Mouse (Mus musculus): ENCODE data around the gene Zbtb45. TPM values are rescaled to one million over a fixed set of nuclear protein-coding genes. Genes with fewer than 3 reads are reported as not detected.
A peak's percentile ranks its signal among the peaks of the same experiment; 100 is the strongest.

The Zbtb45 gene
- polyA plus RNA-seq, 1 experiment = 7.7 TPM

DNA sequence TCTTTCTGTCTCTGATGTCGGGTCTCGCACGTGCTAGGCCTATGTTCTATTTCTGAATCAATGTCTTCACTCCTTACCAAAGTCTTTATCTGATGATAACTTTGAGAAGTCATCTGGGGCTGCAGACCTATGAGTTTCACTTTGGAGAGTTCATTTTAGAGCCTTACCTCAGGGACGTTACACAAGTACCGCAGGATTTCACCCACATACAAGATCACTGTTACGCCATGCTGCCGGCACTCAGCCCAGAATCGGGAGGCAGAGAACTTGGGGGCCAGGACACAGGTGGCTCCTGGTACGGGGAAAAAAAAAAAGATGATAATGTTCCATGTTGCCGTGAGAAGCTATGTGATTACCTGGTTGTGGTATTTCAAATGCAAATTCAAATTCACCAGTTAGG is 16.7 kb downstream of the Zbtb45 start:
- H3K9me3 ChIP-seq (ENCODE audit: control insufficient read depth, low read length) = no peaks in the 10 kb centered on the region

DNA sequence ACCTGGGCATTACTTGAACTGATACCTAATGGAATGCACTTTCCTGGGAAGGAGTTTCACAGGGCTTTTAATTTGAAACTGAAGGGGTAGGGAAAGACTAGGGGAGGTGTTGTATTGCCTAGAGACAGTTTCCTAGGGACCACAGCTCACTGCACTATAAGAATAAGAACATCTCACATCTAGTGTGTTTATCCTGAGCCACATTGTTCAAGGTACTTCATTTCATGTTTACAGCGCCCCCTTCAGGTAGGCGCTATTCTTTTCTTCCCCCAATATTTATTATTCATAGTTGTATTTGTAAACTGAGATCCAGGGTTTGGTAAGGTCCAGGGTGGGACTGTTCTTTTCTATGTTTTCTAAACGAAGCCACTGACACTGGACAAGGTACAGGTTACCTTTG is 17.6 kb downstream of the Zbtb45 start:
- no peaks in the 10 kb centered on the region for H3K9me3 ChIP-seq (ENCODE audit: control insufficient read depth, low read length)
- H3K36me3 ChIP-seq (ENCODE audit: control insufficient read depth) = no peaks in the 10 kb centered on the region; the same call in 1 of the 2 replicates
- H3K27me3 ChIP-seq (ENCODE audit: control insufficient read depth) = peaks cover 7% of the 10 kb centered on the region
- H3K4me3 ChIP-seq (replicated peaks) = no peak overlapping the region
- no peak for TF ChIP-seq TAL1 (IDR thresholded peaks at IDR 0.05; ENCODE audit: low read length)
- TF ChIP-seq GATA1 (IDR thresholded peaks at IDR 0.05; ENCODE audit: low read length) = no peak
- peaks cover 34% of the 10 kb centered on the region for H3K4me1 ChIP-seq (ENCODE audit: control insufficient read depth)

More for the DNA sequence above, 16.7 kb downstream of the Zbtb45 start:
- Histone ChIP-seq H3K4me1 (ENCODE audit: control insufficient read depth) (peaks cover 25% of the 10 kb centered on the region), H3K36me3 (ENCODE audit: control insufficient read depth) (no peaks in the 10 kb centered on the region; the same call in 1 of the 2 replicates), H3K27me3 (ENCODE audit: control insufficient read depth) (peaks cover 10% of the 10 kb centered on the region), H3K4me3 (replicated peaks) (no peak overlapping the region)
- TF ChIP-seq GATA1 (IDR thresholded peaks at IDR 0.05; ENCODE audit: low read length) (no peak), TAL1 (IDR thresholded peaks at IDR 0.05; ENCODE audit: low read length) (no peak)

DNA sequence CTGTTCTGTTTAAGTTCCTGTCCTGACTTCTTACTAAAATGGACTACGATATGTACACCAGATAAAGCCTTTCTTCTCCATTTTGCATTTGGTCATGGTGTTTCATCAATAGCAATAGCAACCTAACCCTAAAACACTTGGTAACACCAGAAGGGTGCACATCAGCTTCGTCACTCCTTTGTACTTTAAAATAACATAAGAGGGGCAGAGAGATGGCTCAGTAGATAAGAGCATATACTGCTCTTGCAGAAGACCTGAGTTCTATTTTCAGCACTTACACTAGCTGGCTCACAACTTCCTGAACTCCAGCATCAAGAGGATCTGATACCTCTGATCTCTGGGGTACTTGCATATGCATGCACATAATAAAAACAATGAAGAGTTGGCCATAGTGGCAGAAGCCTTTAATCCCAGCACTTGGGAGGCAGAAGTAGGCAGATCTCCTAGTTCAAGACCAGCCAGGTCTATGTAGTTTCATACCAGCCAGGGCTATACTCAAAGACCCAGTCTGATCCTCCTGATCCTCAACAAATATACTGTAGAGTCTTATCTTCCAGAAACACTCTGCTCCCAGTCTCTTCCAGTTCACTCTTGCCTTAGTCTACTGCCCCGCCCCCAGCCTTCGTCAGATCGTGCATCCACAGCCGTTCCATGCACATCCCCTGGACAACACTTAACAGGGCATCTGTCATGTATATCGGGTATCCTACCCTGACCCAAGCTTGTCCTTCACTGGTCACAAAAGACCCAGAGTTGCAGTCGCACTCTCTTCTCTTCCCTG is 22.2 kb downstream of the Zbtb45 start:
- Histone ChIP-seq H3K4me1 (ENCODE audit: control insufficient read depth) (peaks cover 70% of the 10 kb centered on the region), H3K27me3 (ENCODE audit: control insufficient read depth) (peaks cover 3% of the 10 kb centered on the region; the same call in 1 of the 2 replicates), H3K4me3 (replicated peaks) (no peak overlapping the region), H3K9me3 (ENCODE audit: control insufficient read depth, low read length) (peaks cover 9% of the 10 kb centered on the region), H3K36me3 (ENCODE audit: control insufficient read depth) (peaks cover 22% of the 10 kb centered on the region)
- no peak for TF ChIP-seq TAL1 (IDR thresholded peaks at IDR 0.05; ENCODE audit: low read length)
- peak; percentile 77 for TF ChIP-seq GATA1 (IDR thresholded peaks at IDR 0.05; ENCODE audit: low read length)

DNA sequence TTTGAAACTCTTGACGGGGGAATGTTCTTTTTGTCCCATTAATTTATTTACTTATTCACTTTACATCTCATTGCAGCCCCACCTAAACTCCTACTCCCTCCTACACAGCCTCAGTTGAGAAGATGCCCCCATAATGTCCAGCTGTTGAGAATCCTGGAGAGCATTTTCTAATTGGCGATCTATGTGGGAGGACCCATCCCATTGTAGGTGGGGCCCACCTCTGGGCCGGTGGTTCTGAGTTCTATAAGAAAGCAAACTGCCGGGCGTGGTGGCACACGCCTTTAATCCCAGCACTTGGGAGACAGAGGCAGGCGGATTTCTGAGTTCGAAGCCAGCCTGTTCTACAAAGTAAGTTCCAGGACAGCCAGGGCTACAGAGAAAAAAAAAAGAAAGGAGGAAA is 22.9 kb downstream of the Zbtb45 start:
- TF ChIP-seq GATA1 (IDR thresholded peaks at IDR 0.05; ENCODE audit: low read length) (no peak), TAL1 (IDR thresholded peaks at IDR 0.05; ENCODE audit: low read length) (no peak)
- H3K4me1 ChIP-seq (ENCODE audit: control insufficient read depth) = peaks cover 66% of the 10 kb centered on the region

DNA sequence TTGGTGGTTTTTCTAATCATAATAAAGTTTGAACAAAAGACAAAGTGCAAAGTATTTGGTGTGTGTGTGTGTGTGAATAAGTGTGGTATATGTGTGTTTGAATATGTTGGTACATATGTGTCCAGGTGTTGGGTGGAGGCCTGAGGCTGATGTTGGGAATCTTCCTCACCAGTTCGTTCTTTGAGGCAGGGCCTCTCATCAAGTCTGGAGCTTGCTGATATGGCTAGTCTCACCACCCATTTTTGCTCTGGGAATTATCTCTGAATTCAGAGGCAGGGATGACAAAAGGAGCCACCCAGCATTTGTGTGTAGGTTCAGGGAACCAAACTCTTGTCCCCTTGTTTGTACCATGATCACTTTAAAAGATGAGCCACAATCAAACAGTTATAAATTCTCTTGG is 24.1 kb downstream of the Zbtb45 start:
- TF ChIP-seq TAL1 (IDR thresholded peaks at IDR 0.05; ENCODE audit: low read length) (peak; percentile 54; the same call in 2 of the 3 replicates), GATA1 (IDR thresholded peaks at IDR 0.05; ENCODE audit: low read length) (no peak)
- H3K4me1 ChIP-seq (ENCODE audit: control insufficient read depth) = peaks cover 62% of the 10 kb centered on the region
- no peaks in the 10 kb centered on the region for H3K27me3 ChIP-seq (ENCODE audit: control insufficient read depth)
- peaks cover 35% of the 10 kb centered on the region for H3K36me3 ChIP-seq (ENCODE audit: control insufficient read depth)
- H3K4me3 ChIP-seq (replicated peaks) = no peak overlapping the region
- H3K9me3 ChIP-seq (ENCODE audit: control insufficient read depth, low read length) = peaks cover 9% of the 10 kb centered on the region

More for the DNA sequence above, 22.9 kb downstream of the Zbtb45 start:
- H3K4me3 ChIP-seq (replicated peaks) = no peak overlapping the region
- peaks cover 29% of the 10 kb centered on the region for H3K36me3 ChIP-seq (ENCODE audit: control insufficient read depth)
- H3K27me3 ChIP-seq (ENCODE audit: control insufficient read depth) = peaks cover 3% of the 10 kb centered on the region; the same call in 1 of the 2 replicates
- peaks cover 9% of the 10 kb centered on the region for H3K9me3 ChIP-seq (ENCODE audit: control insufficient read depth, low read length)

DNA sequence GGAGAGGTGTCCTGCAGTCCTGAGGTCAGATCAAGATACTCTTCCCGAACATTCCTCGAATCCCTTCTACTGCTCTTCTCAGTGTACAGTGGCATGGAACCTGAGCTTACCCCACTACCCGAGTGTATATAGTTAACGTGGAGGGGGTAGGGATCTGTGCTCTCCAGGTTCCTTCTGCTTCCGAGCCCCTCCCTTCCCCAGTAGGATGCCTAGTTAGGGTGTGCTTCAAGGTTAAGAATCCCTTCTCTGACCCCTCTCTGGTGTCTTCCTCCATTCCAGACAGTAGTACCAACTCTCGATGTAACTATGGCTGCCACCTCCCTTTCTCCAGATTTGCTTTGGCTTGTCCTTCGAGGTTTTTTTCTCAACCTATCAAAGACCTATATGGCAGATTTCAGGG is 29.5 kb downstream of the Zbtb45 start:
- Histone ChIP-seq H3K9me3 (ENCODE audit: control insufficient read depth, low read length) (peaks cover 2% of the 10 kb centered on the region), H3K27me3 (ENCODE audit: control insufficient read depth) (no peaks in the 10 kb centered on the region), H3K4me3 (replicated peaks) (no peak overlapping the region), H3K36me3 (ENCODE audit: control insufficient read depth) (peaks cover 36% of the 10 kb centered on the region), H3K4me1 (ENCODE audit: control insufficient read depth) (peaks cover 57% of the 10 kb centered on the region)
- TF ChIP-seq GATA1 (IDR thresholded peaks at IDR 0.05; ENCODE audit: low read length) = no peak
- TF ChIP-seq TAL1 (IDR thresholded peaks at IDR 0.05; ENCODE audit: low read length) = no peak

DNA sequence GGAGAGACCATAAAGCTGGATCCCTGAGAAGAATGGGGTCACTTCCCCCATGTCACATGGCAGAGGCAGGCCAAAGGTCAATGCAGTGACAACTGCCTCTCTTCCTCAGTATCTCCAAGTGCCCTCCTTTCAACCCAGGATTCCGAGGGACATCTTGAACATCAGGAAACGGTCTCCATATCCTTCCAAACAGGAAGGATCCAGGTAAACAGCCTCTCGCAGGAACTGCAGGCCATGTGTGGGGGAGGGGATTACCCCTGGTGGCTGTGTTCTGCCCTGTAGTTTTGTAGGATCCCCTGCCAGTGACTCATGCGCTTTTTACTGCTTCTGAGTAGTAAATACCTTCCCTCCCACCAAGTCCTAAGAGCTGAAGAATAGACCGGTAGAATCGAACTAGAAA is 30.1 kb downstream of the Zbtb45 start:
- TF ChIP-seq TAL1 (IDR thresholded peaks at IDR 0.05; ENCODE audit: low read length) = no peak
- no peak for TF ChIP-seq GATA1 (IDR thresholded peaks at IDR 0.05; ENCODE audit: low read length)
- Histone ChIP-seq H3K9me3 (ENCODE audit: control insufficient read depth, low read length) (no peaks in the 10 kb centered on the region), H3K4me3 (replicated peaks) (no peak overlapping the region), H3K36me3 (ENCODE audit: control insufficient read depth) (peaks cover 31% of the 10 kb centered on the region), H3K4me1 (ENCODE audit: control insufficient read depth) (peaks cover 53% of the 10 kb centered on the region), H3K27me3 (ENCODE audit: control insufficient read depth) (no peaks in the 10 kb centered on the region)

DNA sequence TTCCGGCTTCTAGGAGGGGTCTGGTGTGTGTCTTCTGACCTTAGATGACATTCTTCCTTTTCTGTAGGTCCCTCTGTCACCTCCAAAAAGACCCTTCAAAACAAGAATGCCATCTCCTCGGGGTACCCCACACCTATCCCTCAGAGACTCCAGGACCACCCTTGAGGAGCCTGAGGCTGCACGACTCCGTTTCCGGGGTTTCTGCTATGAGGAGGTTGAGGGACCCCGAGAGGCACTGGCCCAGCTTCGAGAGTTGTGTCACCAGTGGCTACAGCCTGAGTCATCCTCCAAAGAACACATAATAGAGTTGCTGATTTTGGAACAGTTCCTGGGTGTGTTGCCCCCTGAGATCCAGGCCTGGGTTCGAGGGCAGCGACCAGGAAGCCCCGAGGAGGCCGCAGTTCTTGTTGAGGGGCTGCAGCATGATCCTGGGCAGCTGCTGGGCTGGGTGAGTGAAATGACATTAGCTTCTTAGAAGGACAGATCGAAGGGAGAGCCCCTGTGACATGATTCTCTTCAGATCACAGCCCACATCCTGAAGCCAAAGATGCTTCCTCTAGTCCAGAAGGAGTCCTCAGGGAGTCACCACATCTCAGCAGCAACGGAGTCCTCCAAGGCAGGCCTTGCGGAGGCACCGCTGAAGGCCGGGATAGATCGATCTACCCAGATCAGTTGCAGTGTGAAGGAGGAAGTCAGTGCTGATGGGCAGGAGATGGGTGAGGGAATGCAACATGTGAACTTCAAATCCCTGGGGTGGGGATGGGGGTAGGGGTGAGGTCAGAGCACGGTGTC is 30.7 kb downstream of the Zbtb45 start:
- Histone ChIP-seq H3K27me3 (ENCODE audit: control insufficient read depth) (no peaks in the 10 kb centered on the region), H3K36me3 (ENCODE audit: control insufficient read depth) (peaks cover 30% of the 10 kb centered on the region), H3K9me3 (ENCODE audit: control insufficient read depth, low read length) (no peaks in the 10 kb centered on the region), H3K4me1 (ENCODE audit: control insufficient read depth) (peaks cover 47% of the 10 kb centered on the region), H3K4me3 (replicated peaks) (peak overlapping the region; percentile 89)
- no peak for TF ChIP-seq TAL1 (IDR thresholded peaks at IDR 0.05; ENCODE audit: low read length)
- TF ChIP-seq GATA1 (IDR thresholded peaks at IDR 0.05; ENCODE audit: low read length) = no peak
